Mouse (Mus musculus): Measurements from ENCODE around the gene Cul3. TPM values are rescaled to one million over a fixed set of nuclear protein-coding genes. Genes with fewer than 3 reads are reported as not detected.

Cul3 gene
- polyA plus RNA-seq, 1 experiment from 2014 or later, result 19.9 TPM

DNA sequence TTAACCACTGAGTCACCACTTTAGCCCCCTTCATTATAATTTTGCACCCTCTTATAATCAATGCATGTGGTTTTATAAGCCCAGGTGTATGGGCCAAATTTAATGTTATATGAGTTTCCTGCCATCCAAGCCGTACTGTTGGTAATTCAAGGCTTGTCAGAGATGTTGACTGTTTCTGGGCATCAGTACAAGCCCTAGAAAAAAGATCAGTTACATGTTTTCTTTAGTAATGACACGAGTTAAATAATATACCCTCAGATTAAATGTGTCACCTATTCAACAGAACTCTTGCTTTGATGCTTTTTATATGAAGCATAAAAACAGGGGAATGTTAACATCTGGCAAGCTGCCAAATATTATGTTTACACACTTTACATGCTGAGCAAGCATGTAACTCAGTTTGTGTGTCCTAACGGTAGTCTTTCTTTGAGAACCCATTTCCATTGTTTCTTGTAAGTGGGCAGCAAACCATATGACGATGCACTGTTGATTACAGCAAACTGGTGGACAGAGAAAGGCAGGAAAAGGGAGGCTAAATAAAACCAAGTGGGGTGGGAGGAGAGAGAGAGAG, 19.8 kb upstream of the Cul3 start:
- Histone ChIP-seq H3K4me1 (replicated peaks) (no peaks in the 10 kb centered on the region), H3K9ac (no peak overlapping the region), H3K27me3 (no peaks in the 10 kb centered on the region), H3K4me2 (no peak overlapping the region), H3K4me3 (replicated peaks) (no peak overlapping the region), H3K36me3 (no peaks in the 10 kb centered on the region), H3K9me3 (replicated peaks) (no peaks in the 10 kb centered on the region), H3K27ac (no peak overlapping the region)
- ATAC-seq (ENCODE audit: low read depth) (no peak), DNase-seq (no peak)
- WGBS (ENCODE audit: insufficient replicate concordance), result 54% methylated on average over 4 of the region's 4 CpGs

DNA sequence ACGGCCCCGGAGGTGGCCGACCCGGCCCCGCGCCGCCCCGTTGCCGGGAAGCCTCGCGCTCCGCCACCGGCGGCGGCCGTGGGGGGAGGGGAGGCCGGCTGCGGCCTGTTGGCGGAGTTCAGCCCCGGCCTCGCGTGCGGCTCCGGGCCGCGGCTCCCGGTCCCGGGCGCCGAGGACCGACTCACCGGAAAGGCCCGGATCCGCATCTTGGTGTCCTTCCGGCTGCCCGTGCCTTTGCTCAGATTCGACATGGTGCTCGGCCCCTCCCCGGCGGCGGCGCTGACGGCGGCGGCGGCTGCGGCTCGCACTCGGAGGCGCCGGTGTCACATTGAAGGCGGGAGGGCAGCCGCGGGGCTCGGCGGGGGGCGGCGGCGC, 232 bp downstream of the Cul3 start:
- peak; percentile 41 for ATAC-seq (ENCODE audit: low read depth)
- H3K4me2 ChIP-seq, result peak overlapping the region; percentile 79
- DNase-seq, result peak; percentile 50
- peak overlapping the region; percentile 99 for H3K9ac ChIP-seq
- peaks cover 32% of the 10 kb centered on the region for H3K4me1 ChIP-seq (replicated peaks)
- H3K36me3 ChIP-seq, result no peaks in the 10 kb centered on the region
- no peaks in the 10 kb centered on the region for H3K9me3 ChIP-seq (replicated peaks)
- H3K4me3 ChIP-seq (replicated peaks), result peak overlapping the region; percentile 95
- 1% methylated on average over 51 of the region's 59 CpGs for WGBS (ENCODE audit: insufficient replicate concordance)
- peak overlapping the region; percentile 94 for H3K27ac ChIP-seq
- no peaks in the 10 kb centered on the region for H3K27me3 ChIP-seq

DNA sequence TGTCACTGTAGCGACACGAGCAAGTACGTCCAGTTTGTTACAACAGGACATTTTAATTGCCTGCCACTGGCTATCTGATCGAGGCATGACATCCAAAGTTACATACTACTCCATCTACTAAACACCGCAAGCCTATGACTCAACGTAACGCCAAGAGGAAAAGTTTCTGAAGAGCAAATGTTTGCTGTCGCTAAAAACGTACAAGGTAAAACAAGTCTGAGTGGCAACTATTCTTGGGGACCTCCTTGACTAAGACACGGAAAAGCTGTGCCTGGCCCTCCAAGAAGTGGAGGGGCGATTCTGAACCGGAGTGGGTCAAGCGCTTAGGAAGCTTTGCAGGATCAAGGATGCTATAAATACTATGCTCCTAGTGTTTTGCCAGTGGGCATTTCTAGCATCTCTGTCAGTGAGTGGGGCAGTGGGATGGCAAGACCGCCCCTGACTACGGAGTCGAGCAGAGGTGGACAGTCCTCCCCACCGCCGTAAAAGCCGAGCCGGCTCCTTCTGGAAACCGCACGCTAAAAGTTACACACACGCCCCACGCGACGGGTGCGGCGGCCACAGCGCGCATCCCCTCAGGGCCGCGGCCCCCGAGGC, 757 bp downstream of the Cul3 start:
- H3K36me3 ChIP-seq, result no peaks in the 10 kb centered on the region
- peak overlapping the region; percentile 99 for H3K9ac ChIP-seq
- ATAC-seq (ENCODE audit: low read depth), result peak; percentile 35
- H3K27ac ChIP-seq, result peak overlapping the region; percentile 94
- peaks cover 36% of the 10 kb centered on the region for H3K4me1 ChIP-seq (replicated peaks)
- H3K27me3 ChIP-seq, result no peaks in the 10 kb centered on the region
- 0% methylated on average over 30 of the region's 33 CpGs for WGBS (ENCODE audit: insufficient replicate concordance)
- no peaks in the 10 kb centered on the region for H3K9me3 ChIP-seq (replicated peaks)
- DNase-seq, result no peak
- H3K4me2 ChIP-seq, result peak overlapping the region; percentile 79
- peak overlapping the region; percentile 95 for H3K4me3 ChIP-seq (replicated peaks)

DNA sequence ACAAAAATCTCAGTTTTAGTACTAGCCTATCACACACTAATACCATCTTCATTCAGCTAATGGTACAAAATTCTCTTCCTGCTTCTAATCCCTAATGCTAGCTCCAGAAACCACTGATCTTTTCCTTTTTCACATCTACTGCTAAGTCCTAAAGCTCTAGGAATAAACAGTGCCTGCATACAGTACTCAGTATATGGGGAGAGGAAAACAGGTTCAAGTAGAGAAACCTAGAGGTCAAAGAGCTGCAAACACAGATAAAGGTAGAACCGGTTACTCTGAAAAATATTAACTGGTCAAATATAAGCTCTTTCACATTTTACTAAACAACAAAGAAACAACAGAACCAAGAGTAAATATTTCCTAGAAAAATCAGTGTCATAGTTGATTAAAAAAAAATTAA, 1.9 kb downstream of the Cul3 start:
- ATAC-seq (ENCODE audit: low read depth) (no peak), DNase-seq (no peak)
- Histone ChIP-seq H3K9me3 (replicated peaks) (no peaks in the 10 kb centered on the region), H3K27ac (no peak overlapping the region), H3K4me1 (replicated peaks) (peaks cover 44% of the 10 kb centered on the region), H3K4me3 (replicated peaks) (peak overlapping the region; percentile 95), H3K36me3 (no peaks in the 10 kb centered on the region), H3K9ac (peak overlapping the region; percentile 99), H3K27me3 (no peaks in the 10 kb centered on the region), H3K4me2 (peak overlapping the region; percentile 79)
- 8% methylated on average over 1 of the region's 1 CpGs for WGBS (ENCODE audit: insufficient replicate concordance)

DNA sequence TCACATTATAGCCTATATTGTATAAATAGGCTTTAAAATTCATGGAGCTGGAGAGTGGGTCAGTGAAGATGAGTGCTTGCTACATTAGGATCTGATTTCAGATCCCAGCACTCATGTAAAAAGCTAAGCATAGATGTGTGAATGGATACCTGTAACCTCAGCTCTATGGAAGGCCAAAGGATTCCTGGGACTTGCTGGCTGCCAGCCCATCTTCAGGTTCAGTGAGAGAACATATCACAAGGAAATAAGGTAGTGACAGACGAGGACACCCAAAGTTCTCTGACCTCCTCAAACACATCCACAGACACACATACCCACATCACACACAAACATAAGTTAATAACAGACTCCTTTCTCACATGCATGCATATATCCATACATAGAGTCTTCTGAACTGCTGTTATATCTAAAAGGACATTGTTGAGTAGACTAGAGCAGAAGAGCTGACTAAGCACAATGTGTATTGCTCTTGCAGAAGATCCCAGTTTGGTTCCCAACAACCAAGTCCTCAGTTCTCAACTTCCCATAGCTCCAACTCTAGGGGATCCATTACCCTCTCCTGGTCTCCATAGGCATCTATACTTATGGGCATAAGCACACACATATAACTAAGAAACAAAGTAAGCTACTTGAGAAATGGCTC, 4.4 kb downstream of the Cul3 start:
- WGBS (ENCODE audit: insufficient replicate concordance), result 72% methylated on average over 1 of the region's 1 CpGs
- ATAC-seq (ENCODE audit: low read depth), result no peak
- no peaks in the 10 kb centered on the region for H3K27me3 ChIP-seq

DNA sequence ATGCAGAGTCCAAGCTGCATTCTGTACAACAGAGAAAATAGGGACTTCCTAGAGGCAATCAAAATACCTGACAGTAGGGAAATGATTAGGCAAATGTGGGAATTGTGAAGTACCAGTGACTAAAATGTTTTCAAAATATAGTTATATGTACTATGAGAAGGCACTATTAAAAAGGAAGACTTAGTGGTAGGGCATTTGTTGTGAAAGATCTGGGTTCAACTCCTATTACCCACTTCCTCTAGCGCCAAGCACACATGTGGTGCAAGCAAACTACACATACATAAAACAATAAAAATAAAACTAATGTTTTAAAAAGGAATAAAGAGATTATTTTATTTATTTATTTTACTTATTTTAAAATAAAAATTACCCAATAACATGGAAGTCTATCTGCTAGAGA, 5.2 kb downstream of the Cul3 start:
- Histone ChIP-seq H3K4me3 (replicated peaks) (no peak overlapping the region), H3K36me3 (no peaks in the 10 kb centered on the region), H3K4me2 (no peak overlapping the region), H3K9ac (no peak overlapping the region), H3K27ac (no peak overlapping the region), H3K27me3 (no peaks in the 10 kb centered on the region), H3K4me1 (replicated peaks) (peaks cover 56% of the 10 kb centered on the region), H3K9me3 (replicated peaks) (no peaks in the 10 kb centered on the region)
- ATAC-seq (ENCODE audit: low read depth) (no peak), DNase-seq (no peak)
- 74% methylated on average over 1 of the region's 1 CpGs for WGBS (ENCODE audit: insufficient replicate concordance)

More for the DNA sequence above, 4.4 kb downstream of the Cul3 start:
- H3K27ac ChIP-seq, result no peak overlapping the region
- no peak overlapping the region for H3K4me3 ChIP-seq (replicated peaks)
- no peak for DNase-seq
- no peaks in the 10 kb centered on the region for H3K36me3 ChIP-seq
- peaks cover 50% of the 10 kb centered on the region for H3K4me1 ChIP-seq (replicated peaks)
- H3K9me3 ChIP-seq (replicated peaks), result no peaks in the 10 kb centered on the region
- no peak overlapping the region for H3K9ac ChIP-seq
- no peak overlapping the region for H3K4me2 ChIP-seq

DNA sequence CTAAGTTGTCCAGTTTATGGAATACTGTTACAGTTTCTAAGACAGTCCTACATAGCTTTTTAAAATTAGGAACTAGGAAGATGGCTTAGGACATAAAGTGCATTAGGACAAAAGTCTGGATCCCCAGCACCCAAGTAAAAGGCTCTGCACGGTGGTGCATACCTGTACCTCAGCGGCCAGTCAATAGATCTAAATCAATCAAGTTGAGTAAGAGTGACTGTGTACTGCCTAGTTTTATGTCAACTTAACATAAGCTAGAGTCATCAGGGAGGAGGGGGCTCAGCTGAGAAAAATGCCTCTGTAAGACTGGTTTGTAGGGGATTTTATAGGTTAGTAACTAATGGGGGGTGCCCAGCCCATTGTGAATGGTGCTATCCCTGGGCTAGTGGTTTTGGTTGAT, 9.3 kb downstream of the Cul3 start:
- no peaks in the 10 kb centered on the region for H3K36me3 ChIP-seq
- peak overlapping the region; percentile 20 for H3K4me2 ChIP-seq
- no peaks in the 10 kb centered on the region for H3K9me3 ChIP-seq (replicated peaks)
- no peak overlapping the region for H3K4me3 ChIP-seq (replicated peaks)
- no peak overlapping the region for H3K9ac ChIP-seq
- 64% methylated on average over 2 of the region's 2 CpGs for WGBS (ENCODE audit: insufficient replicate concordance)
- H3K4me1 ChIP-seq (replicated peaks), result peaks cover 53% of the 10 kb centered on the region
- ATAC-seq (ENCODE audit: low read depth) (peak; percentile 55), DNase-seq (no peak)
- 0 out of 2 replicates have a peak overlapping the region, but pooled peaks have one; percentile 24 for H3K27ac ChIP-seq
- no peaks in the 10 kb centered on the region for H3K27me3 ChIP-seq

DNA sequence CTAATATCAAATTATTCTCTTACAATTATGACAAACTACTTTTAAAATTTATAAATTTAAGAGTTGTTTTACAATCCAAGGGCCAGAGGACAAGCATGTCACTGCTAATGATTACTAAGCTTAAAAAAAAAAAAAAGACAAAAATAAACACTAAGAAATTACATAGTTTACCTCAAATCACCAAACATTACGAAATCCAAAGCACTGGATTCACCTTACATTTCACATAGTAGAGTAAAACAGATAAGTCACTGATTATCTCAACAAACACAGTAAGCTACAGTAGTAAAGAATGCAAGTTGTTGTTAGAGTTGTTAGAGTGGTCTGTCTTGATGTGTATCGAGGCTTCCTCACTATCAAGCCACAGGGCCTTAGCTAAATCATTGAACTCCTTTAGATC, 14.5 kb downstream of the Cul3 start:
- Histone ChIP-seq H3K27me3 (no peaks in the 10 kb centered on the region), H3K4me1 (replicated peaks) (peaks cover 26% of the 10 kb centered on the region), H3K9ac (no peak overlapping the region), H3K27ac (no peak overlapping the region), H3K36me3 (0 out of 2 replicates have a peak, but pooled peaks cover 4% of the 10 kb centered on the region), H3K4me2 (no peak overlapping the region), H3K9me3 (replicated peaks) (no peaks in the 10 kb centered on the region), H3K4me3 (replicated peaks) (no peak overlapping the region)
- WGBS (ENCODE audit: insufficient replicate concordance), result 47% methylated on average over 2 of the region's 2 CpGs
- no peak for ATAC-seq (ENCODE audit: low read depth)
- no peak for DNase-seq

DNA sequence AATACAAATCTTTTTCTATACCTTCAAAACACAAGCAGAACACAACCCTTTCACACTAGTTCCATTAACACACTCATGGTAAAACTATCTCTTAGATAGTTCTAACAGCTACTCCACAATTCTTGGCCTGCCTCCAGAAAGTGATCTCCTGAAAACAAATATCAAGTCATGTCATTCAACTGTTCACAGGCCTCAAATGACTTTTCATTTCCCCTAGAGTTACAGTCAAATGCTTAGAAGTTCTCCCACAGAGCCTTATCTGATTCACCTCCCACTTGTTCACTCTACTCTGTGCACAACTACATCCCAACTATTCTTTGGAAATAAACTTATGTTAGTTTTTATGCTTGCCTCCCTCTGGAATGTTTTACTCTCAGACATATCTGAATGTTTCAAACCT, 15.9 kb downstream of the Cul3 start:
- Histone ChIP-seq H3K4me1 (replicated peaks) (peaks cover 19% of the 10 kb centered on the region), H3K27me3 (no peaks in the 10 kb centered on the region), H3K9ac (no peak overlapping the region), H3K4me2 (no peak overlapping the region), H3K4me3 (replicated peaks) (no peak overlapping the region), H3K9me3 (replicated peaks) (no peaks in the 10 kb centered on the region), H3K27ac (no peak overlapping the region), H3K36me3 (0 out of 2 replicates have a peak, but pooled peaks cover 7% of the 10 kb centered on the region)
- DNase-seq (no peak), ATAC-seq (ENCODE audit: low read depth) (no peak)

DNA sequence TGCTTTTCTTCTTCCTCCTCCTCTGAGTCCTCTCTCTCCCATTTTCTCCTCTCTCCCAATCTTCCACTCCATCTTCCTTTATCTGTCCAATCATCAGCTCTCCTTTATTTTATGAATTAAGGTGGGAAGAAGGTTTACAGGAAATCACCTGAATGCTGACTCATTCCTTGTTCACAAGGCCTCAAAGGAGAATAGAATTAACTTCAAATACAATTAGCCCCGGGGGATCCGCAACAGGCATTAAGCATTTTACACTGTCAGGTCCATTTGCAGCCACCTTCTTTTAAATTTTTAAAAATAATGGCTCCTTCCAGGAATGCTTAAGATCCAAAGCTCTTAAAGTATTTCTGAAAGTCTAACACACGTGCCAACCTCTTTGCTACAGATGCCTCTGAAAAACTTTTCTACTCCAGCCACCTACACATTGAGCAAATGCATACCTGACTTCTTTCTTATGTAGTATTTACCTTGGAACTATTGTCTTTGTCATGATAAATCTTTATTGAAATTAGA, 24.7 kb downstream of the Cul3 start:
- H3K4me2 ChIP-seq, result no peak overlapping the region
- 87% methylated on average over 3 of the region's 3 CpGs for WGBS (ENCODE audit: insufficient replicate concordance)
- no peak overlapping the region for H3K27ac ChIP-seq
- H3K27me3 ChIP-seq, result no peaks in the 10 kb centered on the region
- H3K4me1 ChIP-seq (replicated peaks), result no peaks in the 10 kb centered on the region
- ATAC-seq (ENCODE audit: low read depth) (no peak), DNase-seq (no peak)
- H3K4me3 ChIP-seq (replicated peaks), result no peak overlapping the region
- H3K9ac ChIP-seq, result no peak overlapping the region
- H3K36me3 ChIP-seq, result 0 out of 2 replicates have a peak, but pooled peaks cover 3% of the 10 kb centered on the region
- H3K9me3 ChIP-seq (replicated peaks), result no peaks in the 10 kb centered on the region

DNA sequence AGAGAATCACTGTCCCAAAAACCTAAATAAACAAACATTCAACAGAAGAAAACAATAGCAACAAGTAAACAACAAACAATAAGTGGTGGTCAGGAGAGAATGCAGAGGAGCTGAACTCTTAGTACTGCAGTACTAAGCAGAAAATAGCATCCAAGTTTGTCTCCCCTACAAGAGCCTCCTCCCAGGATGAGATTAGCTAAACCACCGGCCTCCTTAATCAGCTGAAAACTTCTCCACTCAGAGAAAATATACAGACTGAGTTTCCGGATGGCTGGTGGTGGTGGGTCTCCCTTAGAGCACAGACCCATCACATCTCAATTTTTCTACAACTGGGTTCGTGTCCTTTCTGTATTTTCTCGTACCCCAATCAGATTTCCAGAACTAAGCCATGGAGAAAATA, 47.0 kb downstream of the Cul3 start:
- Histone ChIP-seq H3K27me3 (no peaks in the 10 kb centered on the region), H3K4me3 (replicated peaks) (no peak overlapping the region), H3K9ac (no peak overlapping the region), H3K4me2 (no peak overlapping the region), H3K27ac (no peak overlapping the region), H3K36me3 (no peaks in the 10 kb centered on the region; the same call in 1 of the 2 replicates), H3K9me3 (replicated peaks) (no peaks in the 10 kb centered on the region), H3K4me1 (replicated peaks) (peaks cover 12% of the 10 kb centered on the region)
- ATAC-seq (ENCODE audit: low read depth), result no peak
- no peak for DNase-seq
- WGBS (ENCODE audit: insufficient replicate concordance), result 19% methylated on average over 4 of the region's 4 CpGs
